Mouse (Mus musculus): ENCODE measurements around the gene Smu1. TPM values are rescaled to one million over a fixed set of nuclear protein-coding genes. Genes with fewer than 3 reads are reported as not detected.
"Not testable (repeated sequence)": the region's sequence is repeated elsewhere in the genome, so short reads cannot be mapped to it uniquely, and the experiment has no call there.

Smu1 gene
- 197 and 199 TPM in 2 replicates for polyA plus RNA-seq (2016; fragmentation: Nextera tagmentation; extraction: Ambion mirVana)

DNA sequence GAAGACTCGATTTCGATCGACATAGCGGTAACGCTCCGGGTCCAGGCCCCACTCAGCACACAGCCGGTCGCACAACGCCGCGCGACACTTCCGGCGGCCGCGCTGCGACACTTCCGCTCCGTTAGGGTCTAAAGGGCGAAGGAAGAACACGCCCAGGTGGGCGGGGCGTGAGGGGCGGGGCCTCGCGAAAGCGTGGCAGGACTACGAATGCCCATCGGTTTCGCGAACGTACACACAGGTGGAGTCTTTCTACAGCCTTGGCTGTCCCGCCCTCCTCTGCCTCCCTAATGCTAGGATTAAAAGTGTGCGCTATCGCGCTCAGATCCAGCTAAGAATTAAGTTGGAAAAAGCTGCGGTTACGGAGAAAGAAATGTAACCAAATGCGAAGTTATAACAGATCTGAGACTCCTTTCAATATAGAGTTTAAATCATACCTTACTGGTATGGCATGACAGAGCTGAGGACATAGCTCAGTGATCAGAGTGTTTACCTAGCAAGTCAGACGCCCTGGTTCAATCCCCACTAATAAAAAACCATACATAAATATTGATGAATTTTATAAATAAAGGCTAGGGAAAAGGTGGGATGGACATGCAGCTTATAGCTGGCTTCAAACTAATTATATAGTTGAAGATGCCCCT, at the start of gene Smu1:
Smu1 (minus strand) TSS at position 144 of the 641 bp plus-strand sequence.
- peak within 1 kb of the TSS; percentile 96 for H3K4me3 ChIP-seq
- H3K27me3 ChIP-seq (ENCODE audit: low read depth, poor library complexity, severe bottlenecking): 0 out of 2 replicates have a peak, but pooled peaks cover 4% of the 10 kb centered on the region
- H3K36me3 ChIP-seq: peaks cover 31% of the 10 kb centered on the region
- DNase-seq (ENCODE audit: low spot score): peak; percentile 96
- no peaks in the 10 kb centered on the region for H3K9me3 ChIP-seq (replicated peaks)
- WGBS: under 1% methylated on average over 40 of the region's 40 CpGs
- H3K27ac ChIP-seq (replicated peaks): peak within 1 kb of the TSS; percentile 92
- 0 out of 2 replicates have a peak, but pooled peaks cover 4% of the 10 kb centered on the region for H3K4me1 ChIP-seq

GRCm38 (mm10) chr4:40807382-40807781, 49.7 kb upstream of the Smu1 start:
- Histone ChIP-seq H3K27me3 (ENCODE audit: low read depth, poor library complexity, severe bottlenecking) (no peaks in the 10 kb centered on the region), H3K9me3 (replicated peaks) (no peaks in the 10 kb centered on the region), H3K4me1 (no peaks in the 10 kb centered on the region), H3K4me3 (no peak overlapping the region), H3K27ac (replicated peaks) (no peak overlapping the region), H3K36me3 (peaks cover 73% of the 10 kb centered on the region)
- WGBS: 97% methylated on average over 4 of the region's 4 CpGs
- no peak for DNase-seq (ENCODE audit: low spot score)

DNA sequence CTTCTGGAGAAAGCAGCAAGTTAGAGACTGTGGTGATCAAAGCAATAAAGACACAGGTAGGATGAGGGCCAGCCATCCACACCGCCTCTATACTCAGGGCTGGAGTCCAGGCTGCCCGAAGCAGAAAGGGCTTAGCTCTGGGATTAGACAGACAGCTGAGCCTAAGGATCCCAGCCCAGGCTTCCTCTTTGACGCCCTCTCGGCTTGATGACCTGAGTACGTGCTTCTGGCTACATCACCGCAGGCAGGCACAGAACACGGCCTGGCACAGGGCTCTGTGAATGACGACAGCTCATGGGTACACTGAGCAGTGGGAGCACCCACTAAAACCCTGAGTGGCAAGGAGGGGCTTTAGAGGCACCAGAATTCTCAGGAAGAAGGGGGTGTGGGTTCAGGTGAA, 47.7 kb upstream of the Smu1 start:
- peaks cover 58% of the 10 kb centered on the region for H3K36me3 ChIP-seq
- H3K27me3 ChIP-seq (ENCODE audit: low read depth, poor library complexity, severe bottlenecking): no peaks in the 10 kb centered on the region
- DNase-seq (ENCODE audit: low spot score): no peak
- no peak overlapping the region for H3K4me3 ChIP-seq
- 87% methylated on average over 8 of the region's 8 CpGs for WGBS
- H3K4me1 ChIP-seq: no peaks in the 10 kb centered on the region
- no peaks in the 10 kb centered on the region for H3K9me3 ChIP-seq (replicated peaks)
- no peak overlapping the region for H3K27ac ChIP-seq (replicated peaks)

DNA sequence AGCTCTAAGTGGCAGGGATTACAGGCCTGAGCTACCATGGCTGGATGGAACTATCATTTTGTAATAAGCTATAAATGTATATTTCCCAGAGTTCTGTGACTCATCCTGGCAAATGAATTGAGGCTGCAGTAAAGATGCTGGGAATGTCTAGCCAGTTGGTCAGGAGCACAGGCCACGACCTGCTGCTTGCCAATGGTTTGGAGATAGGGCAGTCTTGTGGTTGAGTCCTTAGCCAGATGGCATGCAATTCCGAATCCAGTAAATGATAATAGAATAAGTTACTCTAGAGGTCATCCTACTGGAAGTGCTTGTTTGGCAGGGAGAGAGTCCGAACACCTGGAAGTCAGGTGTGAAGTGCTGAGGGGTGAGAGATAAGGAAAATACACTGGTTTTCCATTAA, 45.1 kb upstream of the Smu1 start:
- Histone ChIP-seq H3K36me3 (peaks cover 37% of the 10 kb centered on the region), H3K27me3 (ENCODE audit: low read depth, poor library complexity, severe bottlenecking) (no peaks in the 10 kb centered on the region), H3K27ac (replicated peaks) (no peak overlapping the region), H3K9me3 (replicated peaks) (no peaks in the 10 kb centered on the region), H3K4me3 (no peak overlapping the region), H3K4me1 (no peaks in the 10 kb centered on the region)
- no peak for DNase-seq (ENCODE audit: low spot score)
- WGBS: 92% methylated on average over 3 of the region's 3 CpGs

DNA sequence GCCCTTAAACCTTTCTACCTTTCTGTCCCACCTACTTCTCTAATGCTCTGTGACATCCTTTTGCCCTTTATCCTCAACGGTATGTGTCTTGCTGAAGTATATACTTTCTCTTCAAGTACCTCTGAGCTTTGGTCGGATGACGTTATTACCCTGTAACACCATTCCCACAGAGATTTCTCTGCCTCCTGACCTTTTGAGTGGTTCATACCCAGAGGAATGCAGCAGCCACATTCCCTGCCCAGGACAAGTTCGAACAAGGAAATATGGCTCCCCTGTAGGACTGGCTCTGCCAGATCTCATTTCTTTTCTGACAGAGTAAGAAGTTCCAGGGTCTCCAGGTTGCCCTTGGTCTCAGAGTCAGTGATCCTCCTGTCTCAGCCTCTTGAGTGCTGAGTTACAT, 44.2 kb upstream of the Smu1 start:
- Histone ChIP-seq H3K4me3 (no peak overlapping the region), H3K27me3 (ENCODE audit: low read depth, poor library complexity, severe bottlenecking) (no peaks in the 10 kb centered on the region), H3K36me3 (peaks cover 32% of the 10 kb centered on the region), H3K9me3 (replicated peaks) (no peaks in the 10 kb centered on the region), H3K4me1 (no peaks in the 10 kb centered on the region), H3K27ac (replicated peaks) (no peak overlapping the region)
- 84% methylated on average over 4 of the region's 4 CpGs for WGBS
- DNase-seq (ENCODE audit: low spot score): no peak

GRCm38 (mm10) chr4:40800873-40801272, 43.1 kb upstream of the Smu1 start:
- Histone ChIP-seq H3K27me3 (ENCODE audit: low read depth, poor library complexity, severe bottlenecking) (no peaks in the 10 kb centered on the region), H3K27ac (replicated peaks) (no peak overlapping the region), H3K36me3 (peaks cover 23% of the 10 kb centered on the region; the same call in 1 of the 2 replicates), H3K9me3 (replicated peaks) (no peaks in the 10 kb centered on the region), H3K4me1 (no peaks in the 10 kb centered on the region), H3K4me3 (no peak overlapping the region)
- DNase-seq (ENCODE audit: low spot score): no peak
- 76% methylated on average over 3 of the region's 3 CpGs for WGBS

DNA sequence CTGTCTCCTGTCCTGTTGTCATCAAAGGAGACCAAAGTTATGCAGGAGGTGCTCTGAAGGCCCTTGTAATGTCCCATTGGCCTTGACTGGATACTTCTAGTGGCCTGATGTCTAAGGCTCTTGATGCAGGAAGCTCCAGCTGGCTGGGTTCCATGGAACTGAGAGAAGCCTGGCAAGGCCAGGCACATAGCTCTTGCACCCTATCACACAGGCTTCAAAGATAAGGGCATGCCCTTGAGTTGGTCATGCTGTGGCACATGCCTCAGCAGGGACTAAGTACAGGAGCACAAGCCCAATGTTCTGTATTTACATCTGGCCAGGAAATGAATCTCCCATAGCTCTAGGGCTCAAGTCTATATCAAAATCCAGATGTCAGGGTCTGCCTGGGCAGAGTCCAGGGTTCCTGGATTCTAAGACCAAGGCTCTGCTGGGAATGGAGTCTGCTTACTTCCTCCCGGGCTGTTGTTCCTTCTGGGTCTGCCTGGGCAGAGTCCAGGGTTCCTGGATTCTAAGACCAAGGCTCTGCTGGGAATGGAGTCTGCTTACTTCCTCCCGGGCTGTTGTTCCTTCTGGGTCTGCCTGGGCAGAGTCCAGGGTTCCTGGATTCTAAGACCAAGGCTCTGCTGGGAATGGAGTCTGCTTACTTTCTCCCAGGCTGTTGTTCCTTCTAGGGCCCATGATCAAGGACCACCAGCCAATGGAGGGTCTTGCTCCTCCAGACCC, 41.3 kb upstream of the Smu1 start:
- H3K27me3 ChIP-seq (ENCODE audit: low read depth, poor library complexity, severe bottlenecking); H3K4me1 ChIP-seq; DNase-seq (ENCODE audit: low spot score); H3K9me3 ChIP-seq (replicated peaks); H3K4me3 ChIP-seq; H3K27ac ChIP-seq (replicated peaks): not testable (repeated sequence)
- peaks cover 18% of the 10 kb centered on the region; the same call in 1 of the 2 replicates for H3K36me3 ChIP-seq
- WGBS: 88% methylated on average over 2 of the region's 2 CpGs

DNA sequence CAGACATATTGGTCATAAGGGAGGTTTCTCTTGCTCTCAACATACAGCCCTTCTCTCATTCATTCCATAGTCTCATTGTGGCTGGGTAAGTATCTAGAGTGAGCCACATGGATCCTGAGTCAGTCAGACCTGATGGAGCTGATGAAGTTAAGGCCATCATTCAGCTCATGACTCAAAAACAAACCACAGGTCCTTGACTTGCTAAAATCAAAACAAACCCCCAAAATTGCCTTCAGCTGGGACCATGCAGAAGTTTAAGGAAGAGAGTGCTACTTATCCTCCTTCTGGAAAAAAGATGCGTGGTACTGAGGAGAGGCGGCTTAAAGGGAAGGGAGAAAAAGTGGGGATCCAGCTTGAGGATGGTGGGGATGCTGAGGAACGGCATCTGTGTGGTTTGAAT, 38.0 kb upstream of the Smu1 start:
- 93% methylated on average over 3 of the region's 3 CpGs for WGBS
- 0 out of 2 replicates have a peak, but pooled peaks cover 4% of the 10 kb centered on the region for H3K36me3 ChIP-seq
- no peaks in the 10 kb centered on the region for H3K4me1 ChIP-seq
- DNase-seq (ENCODE audit: low spot score): no peak
- no peaks in the 10 kb centered on the region; the same call in 1 of the 2 replicates for H3K9me3 ChIP-seq (replicated peaks)
- H3K27me3 ChIP-seq (ENCODE audit: low read depth, poor library complexity, severe bottlenecking): no peaks in the 10 kb centered on the region
- no peak overlapping the region for H3K27ac ChIP-seq (replicated peaks)
- H3K4me3 ChIP-seq: no peak overlapping the region

DNA sequence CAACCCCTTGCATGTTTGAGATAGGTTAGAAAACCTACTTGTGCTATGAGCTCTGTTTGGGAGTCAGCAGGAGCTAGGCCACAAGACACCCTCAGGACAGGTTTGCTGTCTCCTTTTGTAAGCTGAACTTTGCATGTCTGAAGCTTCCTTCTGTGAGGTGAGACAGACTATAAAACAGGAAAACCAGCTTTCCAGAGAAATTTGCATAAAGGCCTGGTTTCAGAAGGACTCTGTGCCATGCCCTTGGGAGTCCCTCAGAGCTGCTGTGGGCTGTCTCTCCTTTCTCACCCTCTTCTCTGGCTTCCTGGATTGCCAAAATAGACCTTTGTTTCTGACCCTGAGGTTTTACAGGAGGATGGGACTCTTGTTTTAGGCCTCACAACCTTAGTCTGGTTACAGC, 36.6 kb upstream of the Smu1 start:
- no peaks in the 10 kb centered on the region for H3K27me3 ChIP-seq (ENCODE audit: low read depth, poor library complexity, severe bottlenecking)
- 0 out of 2 replicates have a peak, but pooled peaks cover 4% of the 10 kb centered on the region for H3K36me3 ChIP-seq
- H3K9me3 ChIP-seq (replicated peaks): no peaks in the 10 kb centered on the region; the same call in 1 of the 2 replicates
- no peak overlapping the region for H3K4me3 ChIP-seq
- H3K4me1 ChIP-seq: no peaks in the 10 kb centered on the region
- H3K27ac ChIP-seq (replicated peaks): no peak overlapping the region
- DNase-seq (ENCODE audit: low spot score): no peak

DNA sequence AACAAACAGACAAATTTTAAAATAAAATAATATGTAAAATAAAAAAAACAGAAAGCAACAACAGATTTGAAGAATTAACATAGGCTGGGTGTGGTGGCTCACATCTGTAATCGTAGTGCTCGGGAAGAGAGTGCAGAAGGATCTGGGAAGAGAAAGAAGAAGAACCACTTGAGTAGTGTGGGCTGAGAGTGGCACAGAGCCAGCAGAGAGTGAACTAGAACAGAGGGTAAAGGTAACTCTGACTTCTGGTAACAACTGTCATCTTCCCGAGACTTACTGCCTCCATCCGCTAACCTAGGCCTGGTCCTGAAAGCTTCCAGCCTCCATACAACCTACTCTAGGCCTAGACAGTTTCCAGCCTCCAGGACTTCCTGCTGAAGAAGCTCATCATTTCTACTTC, 33.5 kb upstream of the Smu1 start:
- Histone ChIP-seq H3K4me1 (no peaks in the 10 kb centered on the region), H3K27ac (replicated peaks) (no peak overlapping the region), H3K36me3 (no peaks in the 10 kb centered on the region), H3K4me3 (no peak overlapping the region), H3K9me3 (replicated peaks) (no peaks in the 10 kb centered on the region; the same call in 1 of the 2 replicates), H3K27me3 (ENCODE audit: low read depth, poor library complexity, severe bottlenecking) (no peaks in the 10 kb centered on the region)
- WGBS: 91% methylated on average over 4 of the region's 4 CpGs
- DNase-seq (ENCODE audit: low spot score): no peak

- H3K36me3 ChIP-seq: no peaks in the 10 kb centered on the region
- H3K27me3 ChIP-seq (ENCODE audit: low read depth, poor library complexity, severe bottlenecking): no peaks in the 10 kb centered on the region
- H3K4me3 ChIP-seq: no peak overlapping the region
- no peaks in the 10 kb centered on the region for H3K4me1 ChIP-seq
- 64% methylated on average over 4 of the region's 4 CpGs for WGBS
- H3K9me3 ChIP-seq (replicated peaks): no peaks in the 10 kb centered on the region
- H3K27ac ChIP-seq (replicated peaks): no peak overlapping the region
- DNase-seq (ENCODE audit: low spot score): no peak
These were observed 28.9 kb upstream of the Smu1 start for GRCm38 (mm10) chr4:40786578-40786977.

GRCm38 (mm10) chr4:40785620-40786166, 28.0 kb upstream of the Smu1 start:
- Histone ChIP-seq H3K27ac (replicated peaks) (no peak overlapping the region), H3K9me3 (replicated peaks) (no peaks in the 10 kb centered on the region), H3K27me3 (ENCODE audit: low read depth, poor library complexity, severe bottlenecking) (no peaks in the 10 kb centered on the region), H3K4me3 (no peak overlapping the region), H3K4me1 (no peaks in the 10 kb centered on the region; the same call in 1 of the 2 replicates), H3K36me3 (no peaks in the 10 kb centered on the region)
- 83% methylated on average over 9 of the region's 9 CpGs for WGBS
- DNase-seq (ENCODE audit: low spot score): no peak
